Mouse (Mus musculus): ENCODE measurements around the gene H2-DMb2. TPM values are rescaled to one million over a fixed set of nuclear protein-coding genes. Genes with fewer than 3 reads are reported as not detected.

Gene H2-DMb2
- total and polyA plus RNA-seq, 3 experiments, result 1.3 to 3.4 (median 2.0) TPM

- no peak for DNase-seq
Observed at GRCm38 (mm10) chr17:34179913-34180859, 37.1 kb downstream of the H2-DMb2 start.

- DNase-seq, result no peak
Observed at GRCm38 (mm10) chr17:34183564-34184219, 40.6 kb downstream of the H2-DMb2 start.

GRCm38 (mm10) chr17:34185526-34185925, 42.4 kb downstream of the H2-DMb2 start:
- DNase-seq, result no peak

- DNase-seq, result no peak
Observed at GRCm38 (mm10) chr17:34186885-34187260, 43.8 kb downstream of the H2-DMb2 start.

GRCm38 (mm10) chr17:34187261-34187916, 44.3 kb downstream of the H2-DMb2 start, which contains the start of the genes Tap1 and Psmb9:
TSS of gene Tap1 (plus strand) at chr17:34187553.
TSS of gene Psmb9 (minus strand) at chr17:34187764.
- peak; percentile 98 for DNase-seq

GRCm38 (mm10) chr17:34188010-34188409, 44.9 kb downstream of the H2-DMb2 start:
- peak; percentile 74 for DNase-seq

- DNase-seq, result no peak
Observed at GRCm38 (mm10) chr17:34188986-34189385, 45.9 kb downstream of the H2-DMb2 start.

GRCm38 (mm10) chr17:34192852-34193251, 49.7 kb downstream of the H2-DMb2 start:
- DNase-seq, result no peak

- DNase-seq, result no peak
Observed at GRCm38 (mm10) chr17:34193468-34193867, 50.4 kb downstream of the H2-DMb2 start.

GRCm38 (mm10) chr17:34194723-34195122, 51.6 kb downstream of the H2-DMb2 start:
- peak; percentile 53 for DNase-seq

GRCm38 (mm10) chr17:34196491-34196890, 53.4 kb downstream of the H2-DMb2 start:
- no peak for DNase-seq

GRCm38 (mm10) chr17:34196941-34197894, 54.1 kb downstream of the H2-DMb2 start, which contains the start of gene Psmb8:
TSS of gene Psmb8 (plus strand) at chr17:34197721.
- peak; percentile 94 for DNase-seq

GRCm38 (mm10) chr17:34197904-34198520, 54.9 kb downstream of the H2-DMb2 start:
- peak; percentile 76 for DNase-seq

- DNase-seq, result no peak
Observed at GRCm38 (mm10) chr17:34198521-34198912, 55.4 kb downstream of the H2-DMb2 start.

GRCm38 (mm10) chr17:34199050-34199619, 56.0 kb downstream of the H2-DMb2 start:
- DNase-seq, result no peak

GRCm38 (mm10) chr17:34200047-34200446, 56.9 kb downstream of the H2-DMb2 start:
- no peak for DNase-seq

GRCm38 (mm10) chr17:34200772-34201505, 57.8 kb downstream of the H2-DMb2 start:
- DNase-seq, result no peak
